Mouse (Mus musculus) adipocyte (in vitro differentiated cells): ENCODE measurements around the gene Atxn10.

ENCODE experiments used
- DNase-seq: peaks from one replicate; pipeline ENCODE4 v3.0.0-alpha.2; 2016; ENCODE audit warnings: low spot score

The Atxn10 gene

GRCm38 (mm10) chr15:85474697-85475096, 138.7 kb downstream of the Atxn10 start:
- peak; percentile 6 for DNase-seq

GRCm38 (mm10) chr15:85477584-85477983, 141.5 kb downstream of the Atxn10 start:
- DNase-seq: peak; percentile 36

GRCm38 (mm10) chr15:85479365-85479764, 143.3 kb downstream of the Atxn10 start:
- no peak for DNase-seq

- DNase-seq: no peak
These were observed 143.9 kb downstream of the Atxn10 start for GRCm38 (mm10) chr15:85479919-85480318.

GRCm38 (mm10) chr15:85480630-85481029, 144.6 kb downstream of the Atxn10 start:
- DNase-seq: peak; percentile 6

- DNase-seq: no peak
These were observed 152.9 kb downstream of the Atxn10 start for GRCm38 (mm10) chr15:85488900-85489299.

GRCm38 (mm10) chr15:85489751-85490150, 153.7 kb downstream of the Atxn10 start:
- no peak for DNase-seq

- no peak for DNase-seq
These were observed 158.1 kb downstream of the Atxn10 start for GRCm38 (mm10) chr15:85494163-85494621.

- no peak for DNase-seq
These were observed 161.5 kb downstream of the Atxn10 start for GRCm38 (mm10) chr15:85497548-85497947.

GRCm38 (mm10) chr15:85497981-85498475, 162.0 kb downstream of the Atxn10 start:
- DNase-seq: no peak

GRCm38 (mm10) chr15:85500267-85500666, 164.2 kb downstream of the Atxn10 start:
- DNase-seq: no peak

- no peak for DNase-seq
These were observed 167.1 kb downstream of the Atxn10 start, which contains the start of gene 7530416G11Rik for GRCm38 (mm10) chr15:85503127-85503526. Gene 7530416G11Rik, minus strand, starts transcription at chr15:85503227.

- peak; percentile 59 for DNase-seq
These were observed 169.3 kb downstream of the Atxn10 start for GRCm38 (mm10) chr15:85505118-85505925.

GRCm38 (mm10) chr15:85506680-85507079, 170.6 kb downstream of the Atxn10 start:
- no peak for DNase-seq

GRCm38 (mm10) chr15:85507370-85508014, 171.4 kb downstream of the Atxn10 start:
- no peak for DNase-seq
